14 mouse cellular contexts compared by ENCODE assay signal in genomic region chr16:30944886-30945285, GRCm38 (mm10).
A peak's percentile ranks its signal among the peaks of the same experiment; 100 is the strongest.
DNase-seq lines count a peak whose midpoint lies in the region; ATAC-seq and TF ChIP-seq lines count a peak whose summit lies in the region.
"Had no signal": no experiment of that assay in that cellular context is flagged by ENCODE, and none has a peak within 500 bp of the region (broad histone marks: within the 10 kb centered on the region; RNA-seq: fewer than 3 reads in every experiment).

No protein-coding gene starts in this region.

- no peak for TF ChIP-seq POLR2A in liver, adult 2 months (IDR thresholded peaks at IDR 0.05; ENCODE audit: extremely low read depth, insufficient read depth, low read length)

- no peak for ATAC-seq in liver, embryonic 11.5 days (replicated peaks; ENCODE audit: low FRiP score)
- ATAC-seq in midbrain, embryonic 14.5 days (ENCODE audit: low FRiP score, low TSS enrichment), result no peak
- ATAC-seq in intestine, embryonic 16.5 days, result no peak

- 13% methylated on average over 8 of the region's 8 CpGs for WGBS in liver, adult 2 months
- 60% methylated on average over 8 of the region's 8 CpGs for WGBS in liver, embryonic 11.5 days
- WGBS in midbrain, embryonic 14.5 days, result 81% methylated on average over 8 of the region's 8 CpGs
- WGBS in intestine, embryonic 16.5 days, result 66% methylated on average over 8 of the region's 8 CpGs

- no peaks in the 10 kb centered on the region; the same call in 1 of the 2 replicates for H3K9me3 ChIP-seq in liver, embryonic 11.5 days (ENCODE audit: control insufficient read depth, low read length)
- peaks cover 10% of the 10 kb centered on the region for H3K9me3 ChIP-seq in megakaryocyte, embryonic 14.5 days
- no peaks in the 10 kb centered on the region for H3K9me3 ChIP-seq in midbrain, embryonic 14.5 days (ENCODE audit: control insufficient read depth, low read length)
- no peaks in the 10 kb centered on the region for H3K9me3 ChIP-seq in intestine, embryonic 16.5 days (ENCODE audit: control insufficient read depth, low read length)
- H3K9me3 ChIP-seq: hindbrain, embryonic 15.5 days; neural tube, embryonic 15.5 days had no signal

- peak; percentile 35 to 53 for DNase-seq in adrenal gland, postnatal 36 days
- no peak for DNase-seq in adrenal gland, adult 8-10 months
- DNase-seq in liver, adult 2 months (ENCODE audit: extremely low read depth, low read depth, low spot score), result peak; percentile 73
- no peak for DNase-seq in liver, embryonic 11.5 days (ENCODE audit: low spot score)
- DNase-seq in kidney, postnatal 36 days, result peak; percentile 52 to 69
- no peak for DNase-seq in midbrain, embryonic 14.5 days
- DNase-seq: adrenal gland, postnatal 25 days; cerebellum, adult 11-12 months; lung, embryonic 14.5 days; right cerebral cortex, adult 18-20 months had no signal

- H3K4me3 ChIP-seq in liver, adult 2 months (ENCODE audit: insufficient read depth, low read depth, low read length), result no peak overlapping the region
- no peak overlapping the region for H3K4me3 ChIP-seq in liver, embryonic 11.5 days (ENCODE audit: low read depth, low read length)
- H3K4me3 ChIP-seq in megakaryocyte, embryonic 14.5 days (replicated peaks), result peak overlapping the region; percentile 56
- no peak overlapping the region for H3K4me3 ChIP-seq in midbrain, embryonic 14.5 days (replicated peaks; ENCODE audit: low read depth, low read length)
- no peak overlapping the region for H3K4me3 ChIP-seq in intestine, embryonic 16.5 days (ENCODE audit: low read length)
- H3K4me3 ChIP-seq: hindbrain, embryonic 15.5 days; neural tube, embryonic 15.5 days had no signal

- peak overlapping the region; percentile 45 for H3K27ac ChIP-seq in liver, adult 2 months (replicated peaks; ENCODE audit: insufficient read depth, low read depth, low read length)
- H3K27ac ChIP-seq in liver, embryonic 11.5 days (ENCODE audit: low read depth, low read length), result no peak overlapping the region
- no peak overlapping the region for H3K27ac ChIP-seq in midbrain, embryonic 14.5 days (replicated peaks; ENCODE audit: low read depth, low read length)
- H3K27ac ChIP-seq in intestine, embryonic 16.5 days (ENCODE audit: low read length), result no peak overlapping the region
- H3K27ac ChIP-seq: hindbrain, embryonic 15.5 days; neural tube, embryonic 15.5 days had no signal

- no peaks in the 10 kb centered on the region for H3K27me3 ChIP-seq in liver, adult 2 months (ENCODE audit: control insufficient read depth, insufficient read depth, low read length)
- no peaks in the 10 kb centered on the region for H3K27me3 ChIP-seq in liver, embryonic 11.5 days (replicated peaks; ENCODE audit: control insufficient read depth, insufficient read depth, low read length)
- peaks cover 2% of the 10 kb centered on the region for H3K27me3 ChIP-seq in megakaryocyte, embryonic 14.5 days (replicated peaks)
- no peaks in the 10 kb centered on the region for H3K27me3 ChIP-seq in midbrain, embryonic 14.5 days (ENCODE audit: control insufficient read depth, insufficient read depth, low read length)
- H3K27me3 ChIP-seq in intestine, embryonic 16.5 days (replicated peaks; ENCODE audit: control insufficient read depth, insufficient read depth, low read length), result no peaks in the 10 kb centered on the region
- H3K27me3 ChIP-seq: hindbrain, embryonic 15.5 days; neural tube, embryonic 15.5 days had no signal

- no peaks in the 10 kb centered on the region for H3K79me2 ChIP-seq in liver, adult 2 months (ENCODE audit: control insufficient read depth, insufficient read depth, low read length)

- no peak overlapping the region for H3K9ac ChIP-seq in liver, adult 2 months (ENCODE audit: low read depth, low read length)
- no peak overlapping the region for H3K9ac ChIP-seq in liver, embryonic 11.5 days (ENCODE audit: low read depth, low read length)
- H3K9ac ChIP-seq in midbrain, embryonic 14.5 days (replicated peaks; ENCODE audit: low read length), result no peak overlapping the region
- no peak overlapping the region for H3K9ac ChIP-seq in intestine, embryonic 16.5 days (ENCODE audit: low read depth, low read length)
- H3K9ac ChIP-seq: hindbrain, embryonic 15.5 days; lung, embryonic 14.5 days; neural tube, embryonic 15.5 days had no signal

- H3K4me1 ChIP-seq in liver, adult 2 months (ENCODE audit: control insufficient read depth, insufficient read depth, low read length), result peaks cover 8% of the 10 kb centered on the region
- H3K4me1 ChIP-seq in liver, embryonic 11.5 days (replicated peaks; ENCODE audit: control insufficient read depth, insufficient read depth, low read length), result peaks cover 2% of the 10 kb centered on the region; the same call in 1 of the 2 replicates
- peaks cover 76% of the 10 kb centered on the region for H3K4me1 ChIP-seq in megakaryocyte, embryonic 14.5 days
- H3K4me1 ChIP-seq in midbrain, embryonic 14.5 days (ENCODE audit: control insufficient read depth, insufficient read depth, low read length), result no peaks in the 10 kb centered on the region
- H3K4me1 ChIP-seq in intestine, embryonic 16.5 days (ENCODE audit: control insufficient read depth, insufficient read depth, low read length), result no peaks in the 10 kb centered on the region

- TF ChIP-seq CTCF in liver, adult 2 months (IDR thresholded peaks at IDR 0.05; ENCODE audit: low read depth, low read length), result no peak

- no peak overlapping the region for H3K4me2 ChIP-seq in liver, embryonic 11.5 days
- no peak overlapping the region for H3K4me2 ChIP-seq in midbrain, embryonic 14.5 days (ENCODE audit: low read length)
- H3K4me2 ChIP-seq in intestine, embryonic 16.5 days (ENCODE audit: low read depth, low read length), result no peak overlapping the region
- H3K4me2 ChIP-seq: hindbrain, embryonic 15.5 days; lung, embryonic 14.5 days; neural tube, embryonic 15.5 days had no signal

- H3K36me3 ChIP-seq in liver, adult 2 months (ENCODE audit: control insufficient read depth, insufficient read depth, low read length), result no peaks in the 10 kb centered on the region
- H3K36me3 ChIP-seq in liver, embryonic 11.5 days (ENCODE audit: control insufficient read depth, insufficient read depth, low read length), result no peaks in the 10 kb centered on the region
- peaks cover 6% of the 10 kb centered on the region for H3K36me3 ChIP-seq in megakaryocyte, embryonic 14.5 days (replicated peaks; ENCODE audit: low read length)
- no peaks in the 10 kb centered on the region for H3K36me3 ChIP-seq in midbrain, embryonic 14.5 days (ENCODE audit: control insufficient read depth, insufficient read depth, low read length)
- no peaks in the 10 kb centered on the region for H3K36me3 ChIP-seq in intestine, embryonic 16.5 days (ENCODE audit: control insufficient read depth, insufficient read depth, low read length)
- H3K36me3 ChIP-seq: hindbrain, embryonic 15.5 days; neural tube, embryonic 15.5 days had no signal

Comparison
In these comparisons a context has a peak if more than half of its experiments do, and no peak if none do; other contexts are left out.
1. DNase-seq: peak in adrenal gland, postnatal 36 days (2 of 2), liver, adult 2 months (single experiment) and kidney, postnatal 36 days (2 of 2); none in adrenal gland, adult 8-10 months (single experiment), liver, embryonic 11.5 days (single experiment) and midbrain, embryonic 14.5 days (single experiment).